Mouse (Mus musculus): ENCODE measurements around the gene Ncor2.

Ncor2 gene

GRCm38 (mm10) chr5:125132566-125133260 is 46.3 kb downstream of the Ncor2 start:
- in situ Hi-C loops (cut with MboI; ENCODE audit: unreplicated experiment in 2 of 2), result no loop called here

- in situ Hi-C loops (cut with MboI; ENCODE audit: unreplicated experiment in 2 of 2), result no loop called here
Observed at GRCm38 (mm10) chr5:125132069-125132468, 47.0 kb downstream of the Ncor2 start.

- in situ Hi-C loops (cut with MboI; ENCODE audit: unreplicated experiment in 2 of 2), result no loop called here
Observed at GRCm38 (mm10) chr5:125130406-125130805, 48.6 kb downstream of the Ncor2 start.

GRCm38 (mm10) chr5:125128939-125129385 is 50.1 kb downstream of the Ncor2 start:
- in situ Hi-C loops (cut with MboI; ENCODE audit: unreplicated experiment in 2 of 2), result no loop called here

- in situ Hi-C loops (cut with MboI; ENCODE audit: unreplicated experiment in 2 of 2), result no loop called here
Observed at GRCm38 (mm10) chr5:125127920-125128319, 51.1 kb downstream of the Ncor2 start.

- in situ Hi-C loops (cut with MboI; ENCODE audit: unreplicated experiment in 2 of 2), result no loop called here
Observed at GRCm38 (mm10) chr5:125127426-125127825, 51.6 kb downstream of the Ncor2 start.

GRCm38 (mm10) chr5:125125966-125126464 is 53.0 kb downstream of the Ncor2 start:
- in situ Hi-C loops (cut with MboI; ENCODE audit: unreplicated experiment in 2 of 2), result no loop called here

- in situ Hi-C loops (cut with MboI; ENCODE audit: unreplicated experiment in 2 of 2), result no loop called here
Observed at GRCm38 (mm10) chr5:125125219-125125618, 53.8 kb downstream of the Ncor2 start.

- in situ Hi-C loops (cut with MboI; ENCODE audit: unreplicated experiment in 2 of 2), result no loop called here
Observed at GRCm38 (mm10) chr5:125124002-125124401, 55.0 kb downstream of the Ncor2 start.

- in situ Hi-C loops (cut with MboI; ENCODE audit: unreplicated experiment in 2 of 2), result no loop called here
Observed at GRCm38 (mm10) chr5:125123206-125123605, 55.8 kb downstream of the Ncor2 start.

- in situ Hi-C loops (cut with MboI; ENCODE audit: unreplicated experiment in 2 of 2), result no loop called here
Observed at GRCm38 (mm10) chr5:125122546-125122945, 56.5 kb downstream of the Ncor2 start.

GRCm38 (mm10) chr5:125122049-125122448 is 57.0 kb downstream of the Ncor2 start:
- in situ Hi-C loops (cut with MboI; ENCODE audit: unreplicated experiment in 2 of 2), result no loop called here

- in situ Hi-C loops (cut with MboI; ENCODE audit: unreplicated experiment in 2 of 2), result no loop called here
Observed at GRCm38 (mm10) chr5:125120517-125121303, 58.3 kb downstream of the Ncor2 start.

- in situ Hi-C loops (cut with MboI; ENCODE audit: unreplicated experiment in 2 of 2), result no loop called here
Observed at GRCm38 (mm10) chr5:125117238-125117637, 61.8 kb downstream of the Ncor2 start.

- in situ Hi-C loops (cut with MboI; ENCODE audit: unreplicated experiment in 2 of 2), result loop anchor here in 1 of 2 experiments (5.0 kb wide), 1 partner anchor 139 kb away; no protein-coding TSS in a partner anchor
Observed at GRCm38 (mm10) chr5:125113029-125113428, 66.0 kb downstream of the Ncor2 start.

- in situ Hi-C loops (cut with MboI; ENCODE audit: unreplicated experiment in 2 of 2), result loop anchor here in 1 of 2 experiments (5.0 kb wide), 1 partner anchor 140 kb away; no protein-coding TSS in a partner anchor
Observed at GRCm38 (mm10) chr5:125112588-125112987, 66.4 kb downstream of the Ncor2 start.

GRCm38 (mm10) chr5:125111137-125111536 is 67.9 kb downstream of the Ncor2 start:
- in situ Hi-C loops (cut with MboI; ENCODE audit: unreplicated experiment in 2 of 2), result loop anchor here in 1 of 2 experiments (5.0 kb wide), 1 partner anchor 141 kb away; no protein-coding TSS in a partner anchor

- in situ Hi-C loops (cut with MboI; ENCODE audit: unreplicated experiment in 2 of 2), result loop anchor here in 1 of 2 experiments (5.0 kb wide), 1 partner anchor 142 kb away; no protein-coding TSS in a partner anchor
Observed at GRCm38 (mm10) chr5:125110722-125111121, 68.3 kb downstream of the Ncor2 start.

- in situ Hi-C loops (cut with MboI; ENCODE audit: unreplicated experiment in 2 of 2), result loop anchor here in 1 of 2 experiments (5.0 kb wide), 1 partner anchor 142 kb away; no protein-coding TSS in a partner anchor
Observed at GRCm38 (mm10) chr5:125110196-125110595, 68.8 kb downstream of the Ncor2 start.

GRCm38 (mm10) chr5:125107011-125107651 is 71.9 kb downstream of the Ncor2 start:
- in situ Hi-C loops (cut with MboI; ENCODE audit: unreplicated experiment in 2 of 2), result loop anchor here (5.0 kb wide), 3 partner anchors 85 to 200 kb away; no protein-coding TSS in a partner anchor

Data from v-Abl transformed pro-B cells (cell line).